Mouse (Mus musculus): ENCODE measurements at regions not wholly inside any gene's neighbourhood (a gene's known extent, or its start where the extent isn't known, plus 50 kb on each side); places are given as distances from the start of the nearest gene placed in this dataset.

DNA sequence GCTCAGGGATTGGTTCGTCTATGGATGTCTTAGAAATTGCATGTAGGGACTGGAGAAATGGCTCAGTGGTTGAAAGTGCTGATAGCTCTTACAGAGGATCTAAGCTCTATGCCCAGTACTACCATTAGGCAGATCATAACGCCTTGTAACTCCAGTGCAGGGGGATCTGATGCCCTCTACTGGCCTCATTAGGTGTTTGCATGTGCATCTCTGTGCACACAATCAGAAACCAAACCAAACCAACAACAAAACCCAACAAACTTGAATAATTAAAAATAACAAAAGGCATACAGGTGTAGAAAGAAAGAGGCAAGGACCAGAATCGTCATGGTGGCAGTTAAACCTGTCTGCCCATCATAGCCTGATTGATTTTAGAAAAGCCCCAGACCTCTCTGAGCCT, 986.3 kb downstream of the Adgrl2 start:
- Histone ChIP-seq H3K9me3 (ENCODE audit: control insufficient read depth) (no peaks in the 10 kb centered on the region), H3K4me2 (replicated peaks; ENCODE audit: low read depth) (no peak overlapping the region), H3K27me3 (replicated peaks; ENCODE audit: control insufficient read depth, insufficient read depth, low read length) (no peaks in the 10 kb centered on the region), H3K4me1 (replicated peaks; ENCODE audit: control insufficient read depth, insufficient read depth, low read length) (no peaks in the 10 kb centered on the region), H3K4me3 (ENCODE audit: low read depth, low read length) (no peak overlapping the region), H3K9ac (ENCODE audit: low read depth, low read length) (no peak overlapping the region), H3K36me3 (ENCODE audit: control insufficient read depth, insufficient read depth) (no peaks in the 10 kb centered on the region), H3K27ac (ENCODE audit: low read depth, low read length) (no peak overlapping the region)
- peak; percentile 70 for TF ChIP-seq CTCF (IDR thresholded peaks at IDR 0.05; ENCODE audit: low read depth)
- 64% methylated on average over 3 of the region's 3 CpGs for WGBS
- no peak for ATAC-seq

- H3K9me3 ChIP-seq (ENCODE audit: control insufficient read depth) = no peaks in the 10 kb centered on the region
- WGBS = 51% methylated on average over 15 of the region's 15 CpGs
- no peaks in the 10 kb centered on the region for H3K36me3 ChIP-seq (ENCODE audit: control insufficient read depth, insufficient read depth)
- no peaks in the 10 kb centered on the region for H3K4me1 ChIP-seq (replicated peaks; ENCODE audit: control insufficient read depth, insufficient read depth, low read length)
- no peak overlapping the region for H3K9ac ChIP-seq (ENCODE audit: low read depth, low read length)
- no peak for TF ChIP-seq CTCF (IDR thresholded peaks at IDR 0.05; ENCODE audit: low read depth)
- no peak overlapping the region for H3K27ac ChIP-seq (ENCODE audit: low read depth, low read length)
- H3K27me3 ChIP-seq (replicated peaks; ENCODE audit: control insufficient read depth, insufficient read depth, low read length) = no peaks in the 10 kb centered on the region
- H3K4me3 ChIP-seq (ENCODE audit: low read depth, low read length) = no peak overlapping the region
- ATAC-seq = no peak
- H3K4me2 ChIP-seq (replicated peaks; ENCODE audit: low read depth) = 0 out of 2 replicates have a peak overlapping the region, but pooled peaks have one; percentile 1
These were observed 990.9 kb downstream of the Adgrl2 start for GRCm38 (mm10) chr3:147999330-147999953.

GRCm38 (mm10) chr3:147991738-147992137, 998.6 kb downstream of the Adgrl2 start:
- Histone ChIP-seq H3K9ac (ENCODE audit: low read depth, low read length) (no peak overlapping the region), H3K27ac (ENCODE audit: low read depth, low read length) (no peak overlapping the region), H3K4me3 (ENCODE audit: low read depth, low read length) (no peak overlapping the region), H3K9me3 (ENCODE audit: control insufficient read depth) (no peaks in the 10 kb centered on the region), H3K4me2 (replicated peaks; ENCODE audit: low read depth) (no peak overlapping the region), H3K27me3 (replicated peaks; ENCODE audit: control insufficient read depth, insufficient read depth, low read length) (no peaks in the 10 kb centered on the region), H3K4me1 (replicated peaks; ENCODE audit: control insufficient read depth, insufficient read depth, low read length) (no peaks in the 10 kb centered on the region), H3K36me3 (ENCODE audit: control insufficient read depth, insufficient read depth) (no peaks in the 10 kb centered on the region)
- TF ChIP-seq CTCF (IDR thresholded peaks at IDR 0.05; ENCODE audit: low read depth) = no peak
- no peak for ATAC-seq
- WGBS = 63% methylated on average over 9 of the region's 9 CpGs

DNA sequence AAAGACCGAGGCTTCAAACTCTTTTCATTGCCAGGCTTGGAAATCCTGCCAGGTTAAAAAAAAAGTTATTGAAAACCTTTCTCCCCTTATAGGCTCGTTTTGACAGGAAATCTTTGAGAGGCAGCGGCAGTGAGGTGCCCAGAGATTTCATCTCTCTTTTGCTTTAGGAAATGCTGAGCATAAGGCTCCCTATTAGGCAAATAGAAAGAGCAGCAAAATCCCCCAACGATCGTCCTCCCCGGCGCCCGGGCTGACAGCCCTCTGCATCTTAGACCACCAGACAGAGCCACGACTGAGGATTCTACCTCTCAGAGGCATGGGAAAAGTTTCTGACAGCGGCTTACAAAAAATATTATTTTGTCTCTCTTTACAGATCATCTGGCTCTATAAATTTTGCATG, 999.5 kb downstream of the Adgrl2 start:
- H3K4me3 ChIP-seq (ENCODE audit: low read depth, low read length) = no peak overlapping the region
- no peaks in the 10 kb centered on the region for H3K9me3 ChIP-seq (ENCODE audit: control insufficient read depth)
- TF ChIP-seq CTCF (IDR thresholded peaks at IDR 0.05; ENCODE audit: low read depth) = no peak
- 50% methylated on average over 10 of the region's 10 CpGs for WGBS
- ATAC-seq = no peak
- H3K27ac ChIP-seq (ENCODE audit: low read depth, low read length) = no peak overlapping the region
- no peaks in the 10 kb centered on the region for H3K4me1 ChIP-seq (replicated peaks; ENCODE audit: control insufficient read depth, insufficient read depth, low read length)
- no peaks in the 10 kb centered on the region for H3K36me3 ChIP-seq (ENCODE audit: control insufficient read depth, insufficient read depth)
- no peak overlapping the region for H3K9ac ChIP-seq (ENCODE audit: low read depth, low read length)
- no peaks in the 10 kb centered on the region for H3K27me3 ChIP-seq (replicated peaks; ENCODE audit: control insufficient read depth, insufficient read depth, low read length)
- peak overlapping the region; percentile 35 for H3K4me2 ChIP-seq (replicated peaks; ENCODE audit: low read depth)

GRCm38 (mm10) chr3:147982831-147983230, 1007.5 kb downstream of the Adgrl2 start:
- no peak overlapping the region for H3K9ac ChIP-seq (ENCODE audit: low read depth, low read length)
- H3K36me3 ChIP-seq (ENCODE audit: control insufficient read depth, insufficient read depth) = no peaks in the 10 kb centered on the region
- no peaks in the 10 kb centered on the region for H3K4me1 ChIP-seq (replicated peaks; ENCODE audit: control insufficient read depth, insufficient read depth, low read length)
- no peaks in the 10 kb centered on the region for H3K9me3 ChIP-seq (ENCODE audit: control insufficient read depth)
- 76% methylated on average over 5 of the region's 5 CpGs for WGBS
- ATAC-seq = no peak
- no peak overlapping the region for H3K4me2 ChIP-seq (replicated peaks; ENCODE audit: low read depth)
- H3K4me3 ChIP-seq (ENCODE audit: low read depth, low read length) = no peak overlapping the region
- TF ChIP-seq CTCF (IDR thresholded peaks at IDR 0.05; ENCODE audit: low read depth) = no peak
- no peaks in the 10 kb centered on the region for H3K27me3 ChIP-seq (replicated peaks; ENCODE audit: control insufficient read depth, insufficient read depth, low read length)
- no peak overlapping the region for H3K27ac ChIP-seq (ENCODE audit: low read depth, low read length)

GRCm38 (mm10) chr3:147981621-147982020, 1008.7 kb downstream of the Adgrl2 start:
- no peak overlapping the region for H3K4me3 ChIP-seq (ENCODE audit: low read depth, low read length)
- no peak for ATAC-seq
- WGBS = 59% methylated on average over 4 of the region's 4 CpGs
- H3K4me1 ChIP-seq (replicated peaks; ENCODE audit: control insufficient read depth, insufficient read depth, low read length) = no peaks in the 10 kb centered on the region
- no peak overlapping the region for H3K4me2 ChIP-seq (replicated peaks; ENCODE audit: low read depth)
- no peaks in the 10 kb centered on the region for H3K27me3 ChIP-seq (replicated peaks; ENCODE audit: control insufficient read depth, insufficient read depth, low read length)
- no peak overlapping the region for H3K9ac ChIP-seq (ENCODE audit: low read depth, low read length)
- H3K36me3 ChIP-seq (ENCODE audit: control insufficient read depth, insufficient read depth) = no peaks in the 10 kb centered on the region
- H3K27ac ChIP-seq (ENCODE audit: low read depth, low read length) = no peak overlapping the region
- no peak for TF ChIP-seq CTCF (IDR thresholded peaks at IDR 0.05; ENCODE audit: low read depth)
- H3K9me3 ChIP-seq (ENCODE audit: control insufficient read depth) = no peaks in the 10 kb centered on the region

DNA sequence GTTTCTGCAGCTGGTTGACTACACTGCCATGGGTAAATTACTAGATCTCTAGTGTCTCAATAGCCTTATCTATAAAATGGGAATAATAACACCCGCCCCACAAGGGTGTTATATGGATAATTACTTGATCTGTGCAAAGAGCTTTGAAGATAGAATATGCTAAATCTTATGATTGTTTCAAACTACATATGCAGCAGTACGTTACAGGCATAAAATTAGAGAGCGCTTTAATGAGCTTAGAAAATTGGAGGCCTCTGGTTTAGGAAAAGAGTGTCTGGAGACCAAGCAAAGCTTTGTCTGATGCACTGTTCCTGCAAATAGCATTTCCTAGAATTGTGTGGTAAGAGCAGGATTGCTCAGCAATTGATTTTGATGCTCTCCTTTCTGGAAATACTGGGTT, 1013.8 kb downstream of the Adgrl2 start:
- no peak for ATAC-seq
- WGBS = 92% methylated on average over 3 of the region's 3 CpGs

More for the DNA sequence above, 1013.8 kb downstream of the Adgrl2 start:
- Histone ChIP-seq H3K4me1 (replicated peaks; ENCODE audit: control insufficient read depth, insufficient read depth, low read length) (no peaks in the 10 kb centered on the region), H3K36me3 (ENCODE audit: control insufficient read depth, insufficient read depth) (no peaks in the 10 kb centered on the region), H3K4me3 (ENCODE audit: low read depth, low read length) (no peak overlapping the region), H3K9ac (ENCODE audit: low read depth, low read length) (no peak overlapping the region), H3K27ac (ENCODE audit: low read depth, low read length) (no peak overlapping the region), H3K9me3 (ENCODE audit: control insufficient read depth) (no peaks in the 10 kb centered on the region), H3K27me3 (replicated peaks; ENCODE audit: control insufficient read depth, insufficient read depth, low read length) (no peaks in the 10 kb centered on the region), H3K4me2 (replicated peaks; ENCODE audit: low read depth) (no peak overlapping the region)
- TF ChIP-seq CTCF (IDR thresholded peaks at IDR 0.05; ENCODE audit: low read depth) = no peak
